Mouse (Mus musculus) T-helper 17 cell (primary cell): ENCODE measurements around the gene Serpine2.

Experiments used
- in situ Hi-C, 2 experiments: fragments of 300-600 bp; cut with MboI, MseI; formaldehyde crosslinking; loops; 1 replicate in 1 of 2; 2 replicates in 1 of 2; pipeline ENCODE4 v1.15.1; 2025; ENCODE audit warnings: high pct_unique_total_duplicates in 2 of 2

The Serpine2 gene

GRCm38 (mm10) chr1:79759436-79759972 is 101.5 kb downstream of the Serpine2 start:
- in situ Hi-C loops = loop anchor here (25.0 kb wide), 3 partner anchors 978 to 1222 kb away; partner anchors contain the start of gene Dock10 (in 1 of the 2)

GRCm38 (mm10) chr1:79759006-79759405 is 102.0 kb downstream of the Serpine2 start:
- in situ Hi-C loops = loop anchor here (25.0 kb wide), 3 partner anchors 978 to 1222 kb away; partner anchors contain the start of gene Dock10 (in 1 of the 2)

- in situ Hi-C loops = loop anchor here (25.0 kb wide), 3 partner anchors 980 to 1220 kb away; partner anchors contain the start of gene Dock10 (in 1 of the 2)
Measured at GRCm38 (mm10) chr1:79757597-79757996, 103.4 kb downstream of the Serpine2 start.

- in situ Hi-C loops = loop anchor here (25.0 kb wide), 3 partner anchors 980 to 1220 kb away; partner anchors contain the start of gene Dock10 (in 1 of the 2)
Measured at GRCm38 (mm10) chr1:79757161-79757560, 103.8 kb downstream of the Serpine2 start.

- in situ Hi-C loops = loop anchor here (25.0 kb wide), 3 partner anchors 981 to 1219 kb away; partner anchors contain the start of gene Dock10 (in 1 of the 2)
Measured at GRCm38 (mm10) chr1:79756417-79756816, 104.6 kb downstream of the Serpine2 start.

GRCm38 (mm10) chr1:79755376-79755775 is 105.6 kb downstream of the Serpine2 start:
- in situ Hi-C loops = loop anchor here (25.0 kb wide), 3 partner anchors 982 to 1218 kb away; partner anchors contain the start of gene Dock10 (in 1 of the 2)

- in situ Hi-C loops = loop anchor here (25.0 kb wide), 3 partner anchors 982 to 1218 kb away; partner anchors contain the start of gene Dock10 (in 1 of the 2)
Measured at GRCm38 (mm10) chr1:79754936-79755335, 106.0 kb downstream of the Serpine2 start.

GRCm38 (mm10) chr1:79753456-79753855 is 107.5 kb downstream of the Serpine2 start:
- in situ Hi-C loops = loop anchor here (25.0 kb wide), 3 partner anchors 984 to 1216 kb away; partner anchors contain the start of gene Dock10 (in 1 of the 2)

GRCm38 (mm10) chr1:79752714-79753340 is 108.2 kb downstream of the Serpine2 start:
- in situ Hi-C loops = loop anchor here (25.0 kb wide), 3 partner anchors 984 to 1216 kb away; partner anchors contain the start of gene Dock10 (in 1 of the 2)

GRCm38 (mm10) chr1:79752015-79752695 is 108.8 kb downstream of the Serpine2 start:
- in situ Hi-C loops = loop anchor here (25.0 kb wide), 3 partner anchors 985 to 1215 kb away; partner anchors contain the start of gene Dock10 (in 1 of the 2)

- in situ Hi-C loops = loop anchor here (25.0 kb wide), 3 partner anchors 986 to 1214 kb away; partner anchors contain the start of gene Dock10 (in 1 of the 2)
Measured at GRCm38 (mm10) chr1:79751186-79751585, 109.8 kb downstream of the Serpine2 start.

- in situ Hi-C loops = no loop called here
Measured at GRCm38 (mm10) chr1:79746056-79746455, 114.9 kb downstream of the Serpine2 start.
